Mouse (Mus musculus): ENCODE data around the gene Ddx47.

Ddx47 gene

GRCm38 (mm10) chr6:135068221-135068620 is 56.8 kb downstream of the Ddx47 start:
- no peak for DNase-seq (ENCODE audit: low spot score in 2 of 2)

- no peak for DNase-seq (ENCODE audit: low spot score in 2 of 2)
These were observed 58.4 kb downstream of the Ddx47 start for GRCm38 (mm10) chr6:135069856-135070255.

- no peak for DNase-seq (ENCODE audit: low spot score in 2 of 2)
These were observed 58.9 kb downstream of the Ddx47 start for GRCm38 (mm10) chr6:135070347-135070746.

All from spleen, postnatal 36 days (tissue).